7 mouse cellular contexts compared by ENCODE assay signal in genomic region chr3:138143315-138144059, GRCm38 (mm10). TPM values are rescaled to one million over a fixed set of nuclear protein-coding genes. Genes with fewer than 3 reads are reported as not detected.
DNase-seq lines count a peak whose midpoint lies in the region; ATAC-seq lines count a peak whose summit lies in the region.

Trmt10a (plus strand) TSS chr3:138143448.

- DNase-seq in adrenal gland, postnatal 25 days: peak; percentile 97
- peak; percentile 100 for DNase-seq in heart, adult 11 months
- DNase-seq in kidney, adult 18-20 months: peak; percentile 99
- peak; percentile 98 for DNase-seq in limb, embryonic 11.5 days (ENCODE audit: low spot score)
- DNase-seq in midbrain, embryonic 14.5 days: peak; percentile 99
- DNase-seq in spleen, adult 18-20 months: peak; percentile 93 to 97

- H3K9ac ChIP-seq in embryonic facial prominence, embryonic 12.5 days: peak within 1 kb of the TSS; percentile 72
- peak within 1 kb of the TSS; percentile 86 for H3K9ac ChIP-seq in limb, embryonic 11.5 days (ENCODE audit: low read length)
- peak within 1 kb of the TSS; percentile 72 for H3K9ac ChIP-seq in midbrain, embryonic 14.5 days (replicated peaks; ENCODE audit: low read length)

- ATAC-seq in embryonic facial prominence, embryonic 12.5 days (ENCODE audit: insufficient number of reproducible peaks, insufficient read depth, low FRiP score, low TSS enrichment): peak; percentile 98
- ATAC-seq in limb, embryonic 11.5 days (ENCODE audit: insufficient number of reproducible peaks, low FRiP score, low TSS enrichment, low read depth): peak; percentile 98
- peak; percentile 98 for ATAC-seq in midbrain, embryonic 14.5 days (ENCODE audit: low FRiP score, low TSS enrichment)

- H3K4me3 ChIP-seq in embryonic facial prominence, embryonic 12.5 days: peak within 1 kb of the TSS; percentile 56
- H3K4me3 ChIP-seq in limb, embryonic 11.5 days (ENCODE audit: low read depth, low read length): peak within 1 kb of the TSS; percentile 63
- H3K4me3 ChIP-seq in midbrain, embryonic 14.5 days (replicated peaks; ENCODE audit: low read depth, low read length): peak within 1 kb of the TSS; percentile 60

- no peaks in the 10 kb centered on the region for H3K36me3 ChIP-seq in embryonic facial prominence, embryonic 12.5 days
- no peaks in the 10 kb centered on the region for H3K36me3 ChIP-seq in limb, embryonic 11.5 days (ENCODE audit: control insufficient read depth, insufficient read depth, low read length)
- no peaks in the 10 kb centered on the region for H3K36me3 ChIP-seq in midbrain, embryonic 14.5 days (ENCODE audit: control insufficient read depth, insufficient read depth, low read length)

- H3K4me1 ChIP-seq in embryonic facial prominence, embryonic 12.5 days: no peaks in the 10 kb centered on the region
- no peaks in the 10 kb centered on the region for H3K4me1 ChIP-seq in limb, embryonic 11.5 days (ENCODE audit: control insufficient read depth, insufficient read depth, low read length)
- peaks cover 5% of the 10 kb centered on the region for H3K4me1 ChIP-seq in midbrain, embryonic 14.5 days (ENCODE audit: control insufficient read depth, insufficient read depth, low read length)

- under 1% methylated on average over 70 of the region's 70 CpGs for WGBS in embryonic facial prominence, embryonic 12.5 days
- WGBS in limb, embryonic 11.5 days: under 1% methylated on average over 70 of the region's 70 CpGs
- WGBS in midbrain, embryonic 14.5 days: under 1% methylated on average over 70 of the region's 70 CpGs

- peak within 1 kb of the TSS; percentile 57 for H3K4me2 ChIP-seq in embryonic facial prominence, embryonic 12.5 days (replicated peaks)
- peak within 1 kb of the TSS; percentile 64 for H3K4me2 ChIP-seq in limb, embryonic 11.5 days (ENCODE audit: low read depth, severe bottlenecking)
- peak within 1 kb of the TSS; percentile 71 for H3K4me2 ChIP-seq in midbrain, embryonic 14.5 days (ENCODE audit: low read length)

- H3K27ac ChIP-seq in embryonic facial prominence, embryonic 12.5 days: peak within 1 kb of the TSS; percentile 99
- H3K27ac ChIP-seq in limb, embryonic 11.5 days (replicated peaks; ENCODE audit: low read depth, low read length): peak within 1 kb of the TSS; percentile 99
- H3K27ac ChIP-seq in midbrain, embryonic 14.5 days (replicated peaks; ENCODE audit: low read depth, low read length): peak within 1 kb of the TSS; percentile 97

- no peaks in the 10 kb centered on the region for H3K9me3 ChIP-seq in embryonic facial prominence, embryonic 12.5 days
- H3K9me3 ChIP-seq in limb, embryonic 11.5 days (ENCODE audit: control insufficient read depth, low read length): no peaks in the 10 kb centered on the region
- H3K9me3 ChIP-seq in midbrain, embryonic 14.5 days (ENCODE audit: control insufficient read depth, low read length): no peaks in the 10 kb centered on the region

- no peaks in the 10 kb centered on the region for H3K27me3 ChIP-seq in embryonic facial prominence, embryonic 12.5 days
- H3K27me3 ChIP-seq in limb, embryonic 11.5 days (ENCODE audit: control insufficient read depth, insufficient read depth, low read length): no peaks in the 10 kb centered on the region
- H3K27me3 ChIP-seq in midbrain, embryonic 14.5 days (ENCODE audit: control insufficient read depth, insufficient read depth, low read length): no peaks in the 10 kb centered on the region

RNA-seq across cellular contexts. Expression of gene Trmt10a, which starts in this region (rescaled TPM):
- total RNA-seq in adrenal gland, postnatal 25 days (2021): 10.1 and 11.8 TPM in 2 replicates
- 14.0 and 15.2 TPM in 2 replicates for polyA plus RNA-seq in embryonic facial prominence, embryonic 12.5 days (2016; fragmentation: Nextera tagmentation; extraction: Ambion mirVana)
- 18.0 and 20.3 TPM in 2 replicates for polyA plus RNA-seq in limb, embryonic 11.5 days (2014; fragmentation: Nextera tagmentation; extraction: Ambion mirVana)
- polyA plus RNA-seq in midbrain, embryonic 14.5 days (2014; fragmentation: Nextera tagmentation; extraction: Ambion mirVana): 7.6 and 10.1 TPM in 2 replicates

Comparison
In these comparisons a context has a peak if more than half of its experiments do, and no peak if none do; other contexts are left out.
1. Peak in every context shown above with its lines: DNase-seq, ATAC-seq, H3K4me3 ChIP-seq and H3K27ac ChIP-seq.